Mouse (Mus musculus): ENCODE measurements around the gene Sfrp2. TPM values are rescaled to one million over a fixed set of nuclear protein-coding genes. Genes with fewer than 3 reads are reported as not detected.

The Sfrp2 gene
- 0.29 TPM for polyA plus RNA-seq (2017; shearing (Covaris generic))

DNA sequence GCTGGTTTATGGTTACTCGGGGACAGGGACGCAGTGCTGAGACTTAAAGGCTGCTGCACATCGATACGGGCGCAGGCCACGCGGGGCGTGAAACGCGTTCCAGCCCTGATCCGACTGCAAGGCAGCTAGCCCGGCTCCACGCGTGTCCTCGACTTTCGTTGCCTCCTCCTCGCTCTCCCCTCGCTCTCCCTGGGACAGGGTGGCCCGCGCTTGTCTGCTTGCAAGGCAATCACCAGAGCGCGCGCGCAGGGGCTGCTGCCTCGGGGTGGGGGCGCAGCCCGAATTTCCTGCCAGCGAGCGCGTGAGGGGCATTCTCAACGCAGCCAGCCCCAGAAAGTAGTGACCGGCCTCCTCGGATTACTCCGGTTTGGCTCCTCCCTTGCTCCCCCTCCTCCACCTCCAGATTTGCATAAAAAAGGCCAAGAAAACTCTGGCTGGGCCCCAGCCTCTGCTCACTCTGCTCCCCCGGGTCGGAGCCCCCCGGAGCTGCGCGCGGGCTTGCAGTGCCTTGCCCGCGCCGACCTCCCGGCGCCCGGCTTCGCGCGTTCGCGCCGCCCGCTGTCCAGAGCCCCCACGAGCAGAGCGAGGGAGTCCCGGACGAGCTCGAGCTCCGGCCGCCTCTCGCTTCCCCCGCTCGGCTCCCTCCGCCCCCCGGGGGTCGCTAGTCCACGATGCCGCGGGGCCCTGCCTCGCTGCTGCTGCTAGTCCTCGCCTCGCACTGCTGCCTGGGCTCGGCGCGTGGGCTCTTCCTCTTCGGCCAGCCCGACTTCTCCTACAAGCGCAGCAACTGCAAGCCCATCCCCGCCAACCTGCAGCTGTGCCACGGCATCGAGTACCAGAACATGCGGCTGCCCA, at the start of gene Sfrp2:
Gene Sfrp2 (plus strand): TSS at position 451 of the 855 bp plus-strand sequence.

Other genes starting within 250 kb of the Sfrp2 start
- 0.61 TPM for gene Tlr2, start 75.4 kb downstream of the Sfrp2 start, polyA plus RNA-seq (2017; shearing (Covaris generic))